Mouse (Mus musculus): Measurements from ENCODE around the gene Fzr1.

Gene Fzr1

GRCm38 (mm10) chr10:81416581-81417226 lies 38.4 kb upstream of the Fzr1 start:
- peak; percentile 38 for DNase-seq (ENCODE audit: low read depth)

- no peak for DNase-seq (ENCODE audit: low read depth)
Observed at GRCm38 (mm10) chr10:81415549-81416310, 37.4 kb upstream of the Fzr1 start.

- DNase-seq (ENCODE audit: low read depth): no peak
Observed at GRCm38 (mm10) chr10:81415146-81415545, 36.8 kb upstream of the Fzr1 start.

GRCm38 (mm10) chr10:81414682-81415081 lies 36.4 kb upstream of the Fzr1 start:
- DNase-seq (ENCODE audit: low read depth): no peak

- no peak for DNase-seq (ENCODE audit: low read depth)
Observed at GRCm38 (mm10) chr10:81413310-81414261, 35.3 kb upstream of the Fzr1 start.

- no peak for DNase-seq (ENCODE audit: low read depth)
Observed at GRCm38 (mm10) chr10:81412586-81413309, 34.4 kb upstream of the Fzr1 start.

GRCm38 (mm10) chr10:81411471-81412400 lies 33.4 kb upstream of the Fzr1 start:
- no peak for DNase-seq (ENCODE audit: low read depth)

- no peak for DNase-seq (ENCODE audit: low read depth)
Observed at GRCm38 (mm10) chr10:81410981-81411380, 32.7 kb upstream of the Fzr1 start.

GRCm38 (mm10) chr10:81410350-81410749 lies 32.0 kb upstream of the Fzr1 start:
- no peak for DNase-seq (ENCODE audit: low read depth)

GRCm38 (mm10) chr10:81409330-81409729 lies 31.0 kb upstream of the Fzr1 start:
- no peak for DNase-seq (ENCODE audit: low read depth)

GRCm38 (mm10) chr10:81408871-81409291 lies 30.6 kb upstream of the Fzr1 start:
- DNase-seq (ENCODE audit: low read depth): peak; percentile 83

- DNase-seq (ENCODE audit: low read depth): no peak
Observed at GRCm38 (mm10) chr10:81408424-81408729, 30.1 kb upstream of the Fzr1 start.

GRCm38 (mm10) chr10:81407539-81408423 lies 29.5 kb upstream of the Fzr1 start:
- peak; percentile 51 for DNase-seq (ENCODE audit: low read depth)

GRCm38 (mm10) chr10:81406504-81407440 lies 28.5 kb upstream of the Fzr1 start:
- no peak for DNase-seq (ENCODE audit: low read depth)

GRCm38 (mm10) chr10:81405588-81406201 lies 27.4 kb upstream of the Fzr1 start:
- peak; percentile 82 for DNase-seq (ENCODE audit: low read depth)

- no peak for DNase-seq (ENCODE audit: low read depth)
Observed at GRCm38 (mm10) chr10:81404720-81405119, 26.4 kb upstream of the Fzr1 start.

GRCm38 (mm10) chr10:81404082-81404481 lies 25.8 kb upstream of the Fzr1 start:
- no peak for DNase-seq (ENCODE audit: low read depth)

GRCm38 (mm10) chr10:81403511-81403910 lies 25.2 kb upstream of the Fzr1 start:
- DNase-seq (ENCODE audit: low read depth): no peak
